Mouse (Mus musculus): ENCODE results near the gene Slc50a1. TPM values are rescaled to one million over a fixed set of nuclear protein-coding genes. Genes with fewer than 3 reads are reported as not detected.

The Slc50a1 gene
- polyA plus RNA-seq, 1 experiment from 2014 or later = 85.5 TPM

GRCm38 (mm10) chr3:89308089-89308488 is 37.7 kb upstream of the Slc50a1 start:
- H3K9me3 ChIP-seq = no peaks in the 10 kb centered on the region
- WGBS = 4% methylated on average over 9 of the region's 9 CpGs
- H3K9ac ChIP-seq = no peak overlapping the region
- ATAC-seq (ENCODE audit: low FRiP score, low read depth) = peak; percentile 75
- H3K4me2 ChIP-seq (replicated peaks) = no peak overlapping the region
- H3K27me3 ChIP-seq = no peaks in the 10 kb centered on the region
- no peaks in the 10 kb centered on the region for H3K36me3 ChIP-seq
- no peak overlapping the region for H3K4me3 ChIP-seq
- no peak overlapping the region for H3K27ac ChIP-seq
- H3K4me1 ChIP-seq = peaks cover 19% of the 10 kb centered on the region

GRCm38 (mm10) chr3:89305551-89306325 is 35.4 kb upstream of the Slc50a1 start:
- H3K4me1 ChIP-seq = peaks cover 19% of the 10 kb centered on the region
- no peaks in the 10 kb centered on the region for H3K9me3 ChIP-seq
- no peaks in the 10 kb centered on the region for H3K36me3 ChIP-seq
- H3K27ac ChIP-seq = peak overlapping the region; percentile 55; the same call in 1 of the 2 replicates
- H3K27me3 ChIP-seq = no peaks in the 10 kb centered on the region
- 37% methylated on average over 8 of the region's 8 CpGs for WGBS
- peak; percentile 45 for ATAC-seq (ENCODE audit: low FRiP score, low read depth)
- no peak overlapping the region for H3K4me2 ChIP-seq (replicated peaks)
- peak overlapping the region; percentile 25; the same call in 1 of the 2 replicates for H3K9ac ChIP-seq
- H3K4me3 ChIP-seq = no peak overlapping the region

- ATAC-seq (ENCODE audit: low FRiP score, low read depth) = no peak
- H3K27me3 ChIP-seq = no peaks in the 10 kb centered on the region
- no peak overlapping the region for H3K4me3 ChIP-seq
- no peak overlapping the region for H3K9ac ChIP-seq
- H3K4me1 ChIP-seq = peaks cover 21% of the 10 kb centered on the region
- H3K27ac ChIP-seq = no peak overlapping the region
- 72% methylated on average over 4 of the region's 4 CpGs for WGBS
- no peak overlapping the region for H3K4me2 ChIP-seq (replicated peaks)
- H3K9me3 ChIP-seq = no peaks in the 10 kb centered on the region
- no peaks in the 10 kb centered on the region for H3K36me3 ChIP-seq
Measured at GRCm38 (mm10) chr3:89305105-89305504, 34.7 kb upstream of the Slc50a1 start.

GRCm38 (mm10) chr3:89304440-89304839 is 34.1 kb upstream of the Slc50a1 start:
- Histone ChIP-seq H3K27me3 (no peaks in the 10 kb centered on the region), H3K4me3 (no peak overlapping the region), H3K27ac (no peak overlapping the region), H3K4me1 (peaks cover 28% of the 10 kb centered on the region), H3K9ac (no peak overlapping the region), H3K4me2 (replicated peaks) (no peak overlapping the region), H3K9me3 (no peaks in the 10 kb centered on the region), H3K36me3 (no peaks in the 10 kb centered on the region)
- ATAC-seq (ENCODE audit: low FRiP score, low read depth) = no peak
- WGBS = 65% methylated on average over 6 of the region's 6 CpGs

GRCm38 (mm10) chr3:89300514-89300913 is 30.1 kb upstream of the Slc50a1 start:
- no peak overlapping the region for H3K9ac ChIP-seq
- no peaks in the 10 kb centered on the region for H3K27me3 ChIP-seq
- peaks cover 23% of the 10 kb centered on the region for H3K4me1 ChIP-seq
- H3K36me3 ChIP-seq = no peaks in the 10 kb centered on the region
- 60% methylated on average over 2 of the region's 2 CpGs for WGBS
- no peak overlapping the region for H3K27ac ChIP-seq
- H3K4me3 ChIP-seq = no peak overlapping the region
- no peaks in the 10 kb centered on the region for H3K9me3 ChIP-seq
- ATAC-seq (ENCODE audit: low FRiP score, low read depth) = no peak
- H3K4me2 ChIP-seq (replicated peaks) = no peak overlapping the region

GRCm38 (mm10) chr3:89300071-89300470 is 29.7 kb upstream of the Slc50a1 start:
- no peak overlapping the region for H3K27ac ChIP-seq
- WGBS = 36% methylated on average over 1 of the region's 1 CpGs
- H3K4me2 ChIP-seq (replicated peaks) = peak overlapping the region; percentile 64
- no peak for ATAC-seq (ENCODE audit: low FRiP score, low read depth)
- H3K4me1 ChIP-seq = peaks cover 19% of the 10 kb centered on the region
- peak overlapping the region; percentile 53 for H3K9ac ChIP-seq
- H3K9me3 ChIP-seq = no peaks in the 10 kb centered on the region
- H3K36me3 ChIP-seq = no peaks in the 10 kb centered on the region
- no peaks in the 10 kb centered on the region for H3K27me3 ChIP-seq
- H3K4me3 ChIP-seq = peak overlapping the region; percentile 33

- Histone ChIP-seq H3K27ac (no peak overlapping the region), H3K9ac (peak overlapping the region; percentile 53), H3K4me1 (peaks cover 17% of the 10 kb centered on the region), H3K9me3 (no peaks in the 10 kb centered on the region), H3K27me3 (no peaks in the 10 kb centered on the region), H3K4me2 (replicated peaks) (peak overlapping the region; percentile 64), H3K36me3 (no peaks in the 10 kb centered on the region), H3K4me3 (peak overlapping the region; percentile 33)
- 1% methylated on average over 14 of the region's 14 CpGs for WGBS
- no peak for ATAC-seq (ENCODE audit: low FRiP score, low read depth)
Measured at GRCm38 (mm10) chr3:89299499-89299898, 29.1 kb upstream of the Slc50a1 start.

- Histone ChIP-seq H3K9me3 (no peaks in the 10 kb centered on the region), H3K27ac (no peak overlapping the region), H3K4me2 (replicated peaks) (peak overlapping the region; percentile 64; the same call in 1 of the 2 replicates), H3K4me1 (peaks cover 14% of the 10 kb centered on the region), H3K27me3 (no peaks in the 10 kb centered on the region), H3K36me3 (no peaks in the 10 kb centered on the region), H3K4me3 (no peak overlapping the region), H3K9ac (no peak overlapping the region)
- WGBS = 88% methylated on average over 6 of the region's 6 CpGs
- ATAC-seq (ENCODE audit: low FRiP score, low read depth) = no peak
Measured at GRCm38 (mm10) chr3:89298908-89299307, 28.5 kb upstream of the Slc50a1 start.

- H3K4me1 ChIP-seq = peaks cover 20% of the 10 kb centered on the region
- 79% methylated on average over 11 of the region's 11 CpGs for WGBS
- H3K36me3 ChIP-seq = no peaks in the 10 kb centered on the region
- ATAC-seq (ENCODE audit: low FRiP score, low read depth) = no peak
- no peak overlapping the region for H3K27ac ChIP-seq
- H3K9me3 ChIP-seq = no peaks in the 10 kb centered on the region
- no peak overlapping the region for H3K4me3 ChIP-seq
- H3K4me2 ChIP-seq (replicated peaks) = no peak overlapping the region
- no peak overlapping the region for H3K9ac ChIP-seq
- no peaks in the 10 kb centered on the region for H3K27me3 ChIP-seq
Measured at GRCm38 (mm10) chr3:89296761-89297396, 26.5 kb upstream of the Slc50a1 start.

- Histone ChIP-seq H3K4me1 (peaks cover 31% of the 10 kb centered on the region), H3K27ac (no peak overlapping the region), H3K27me3 (no peaks in the 10 kb centered on the region), H3K9ac (no peak overlapping the region), H3K4me2 (replicated peaks) (no peak overlapping the region), H3K36me3 (no peaks in the 10 kb centered on the region), H3K4me3 (no peak overlapping the region), H3K9me3 (no peaks in the 10 kb centered on the region)
- 80% methylated on average over 8 of the region's 8 CpGs for WGBS
- ATAC-seq (ENCODE audit: low FRiP score, low read depth) = no peak
Measured at GRCm38 (mm10) chr3:89295685-89296230, 25.4 kb upstream of the Slc50a1 start.

- no peaks in the 10 kb centered on the region for H3K9me3 ChIP-seq
- H3K27ac ChIP-seq = no peak overlapping the region
- H3K36me3 ChIP-seq = no peaks in the 10 kb centered on the region
- WGBS = 74% methylated on average over 5 of the region's 5 CpGs
- no peak overlapping the region for H3K4me2 ChIP-seq (replicated peaks)
- H3K4me1 ChIP-seq = peaks cover 23% of the 10 kb centered on the region
- H3K27me3 ChIP-seq = no peaks in the 10 kb centered on the region
- H3K4me3 ChIP-seq = no peak overlapping the region
- H3K9ac ChIP-seq = no peak overlapping the region
- no peak for ATAC-seq (ENCODE audit: low FRiP score, low read depth)
Measured at GRCm38 (mm10) chr3:89294195-89294594, 23.8 kb upstream of the Slc50a1 start.

- Histone ChIP-seq H3K4me2 (replicated peaks) (no peak overlapping the region), H3K4me1 (peaks cover 26% of the 10 kb centered on the region), H3K36me3 (no peaks in the 10 kb centered on the region), H3K27me3 (no peaks in the 10 kb centered on the region), H3K27ac (no peak overlapping the region), H3K9ac (no peak overlapping the region), H3K4me3 (no peak overlapping the region), H3K9me3 (no peaks in the 10 kb centered on the region)
- no peak for ATAC-seq (ENCODE audit: low FRiP score, low read depth)
- WGBS = 90% methylated on average over 11 of the region's 11 CpGs
Measured at GRCm38 (mm10) chr3:89293247-89293918, 23.0 kb upstream of the Slc50a1 start.

Data from limb, embryonic 13.5 days (tissue).